Mouse (Mus musculus): ENCODE measurements around the gene 2310034G01Rik. TPM values are rescaled to one million over a fixed set of nuclear protein-coding genes. Genes with fewer than 3 reads are reported as not detected.
A peak's percentile ranks its signal among the peaks of the same experiment; 100 is the strongest.

2310034G01Rik gene
- total and polyA plus RNA-seq, 3 experiments: 0.50 to 0.95 TPM; not detected in 1

DNA sequence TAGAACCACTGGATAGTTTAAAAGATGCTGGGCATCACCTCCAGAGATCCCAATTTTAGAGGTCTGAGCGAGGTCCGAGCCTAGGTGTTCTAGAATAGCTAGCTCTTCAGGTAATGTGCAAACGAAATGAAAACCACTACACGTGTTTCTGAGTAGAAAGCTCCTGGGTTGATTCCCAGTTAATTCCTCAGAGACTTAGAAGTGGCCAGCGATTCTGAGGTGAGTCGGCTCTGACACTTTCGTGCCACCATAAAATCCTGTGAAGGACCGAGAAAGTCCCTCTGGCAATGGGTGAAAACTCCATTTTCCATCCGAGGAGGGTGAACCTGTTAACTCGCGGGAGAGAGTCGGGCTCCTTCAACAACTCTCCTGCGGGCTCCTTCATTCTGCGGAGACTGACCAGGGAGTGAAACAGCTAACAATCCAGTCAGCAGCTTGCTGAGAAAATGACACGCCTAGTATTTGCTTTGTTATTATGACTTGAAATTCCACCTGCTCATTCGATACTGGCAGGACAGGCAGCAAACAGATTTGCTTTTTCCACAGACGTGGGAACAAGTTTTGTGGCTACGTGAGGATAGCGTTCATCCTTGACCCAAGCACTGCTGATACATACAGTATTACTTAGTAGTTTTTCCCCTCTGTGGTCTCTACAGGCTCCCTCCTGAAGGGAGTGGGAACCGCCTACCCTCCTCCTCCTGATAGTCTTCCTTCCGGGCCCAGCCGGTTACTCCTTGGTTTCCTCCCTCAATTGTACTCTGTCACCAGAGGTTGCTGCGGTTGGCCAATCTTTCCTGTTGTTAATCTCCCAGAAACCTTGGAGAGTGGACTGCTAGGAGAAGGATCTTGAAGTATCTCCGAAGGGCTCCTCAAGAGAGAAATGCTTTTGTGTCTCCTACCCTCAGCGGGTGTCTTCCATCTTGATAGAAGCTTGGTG lies 7.5 kb upstream of the 2310034G01Rik start (continued):
- TF ChIP-seq ZC3H11A (IDR thresholded peaks at IDR 0.05; ENCODE audit: low read depth, low read length): no peak
- TF ChIP-seq RAD21 (IDR thresholded peaks at IDR 0.05; ENCODE audit: low read depth, low read length): no peak
- TF ChIP-seq EP300 (IDR thresholded peaks at IDR 0.05; ENCODE audit: low read depth in 1 of 2, low read length in 2 of 2): peak; percentile 42 to 51; a peak in 3 of 4 replicates
- no peak for TF ChIP-seq E2F4 (IDR thresholded peaks at IDR 0.05; ENCODE audit: borderline replicate concordance, low read depth, low read length)
- no peak for TF ChIP-seq MEF2A (IDR thresholded peaks at IDR 0.05; ENCODE audit: extremely low read depth, insufficient replicate concordance, low read depth, low read length, poor library complexity, severe bottlenecking)
- TF ChIP-seq TCF12 (IDR thresholded peaks at IDR 0.05; ENCODE audit: low read depth, low read length): 0 out of 2 replicates have a peak, but pooled peaks have one; percentile 31
- TF ChIP-seq CHD1 (IDR thresholded peaks at IDR 0.05; ENCODE audit: low read depth, low read length): peak; percentile 81; the same call in 1 of the 2 replicates
- TF ChIP-seq UBTF (IDR thresholded peaks at IDR 0.05; ENCODE audit: borderline replicate concordance, insufficient read depth, low read depth, low read length): no peak
- peak; percentile 28; the same call in 1 of the 2 replicates for TF ChIP-seq TBP (IDR thresholded peaks at IDR 0.05; ENCODE audit: low read depth, low read length)
- TF ChIP-seq CHD2 (IDR thresholded peaks at IDR 0.05; ENCODE audit: low read length): no peak; the same call in 1 of the 2 replicates
- TF ChIP-seq ZKSCAN1 (IDR thresholded peaks at IDR 0.05; ENCODE audit: low read depth, low read length): no peak
- no peak for TF ChIP-seq USF1 (IDR thresholded peaks at IDR 0.05; ENCODE audit: low read depth, low read length)

DNA sequence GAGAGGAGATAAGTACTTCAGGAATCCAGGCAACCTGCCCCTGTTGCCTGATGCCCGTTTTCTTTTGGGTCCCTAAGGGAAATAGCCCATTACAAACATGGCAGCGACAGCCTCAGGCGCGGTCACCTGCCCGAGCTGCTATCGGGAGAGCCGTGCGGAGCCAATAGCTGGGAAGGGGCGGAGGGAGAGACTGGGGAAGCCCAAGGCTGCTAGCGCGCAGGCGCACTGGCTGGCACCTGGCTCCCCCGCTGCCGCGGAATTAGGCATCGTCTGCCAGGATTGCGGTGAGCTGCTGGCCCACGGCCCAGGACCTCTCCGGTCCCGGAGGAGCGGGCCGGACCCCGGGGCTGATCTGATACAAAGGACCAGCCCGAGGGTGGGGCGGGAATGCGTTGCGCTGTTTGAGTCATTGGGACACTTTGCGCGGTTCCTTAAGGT lies 6.6 kb upstream of the 2310034G01Rik start:
- Histone ChIP-seq H3K27me3 (ENCODE audit: control insufficient read depth in 1 of 2, insufficient read depth in 2 of 2, low read length in 2 of 2) (no peaks in the 10 kb centered on the region), H3K27ac (ENCODE audit: control insufficient read depth, low read depth, low read length) (peak overlapping the region; percentile 25), H3K9ac (ENCODE audit: control insufficient read depth, low read depth, low read length, poor library complexity, severe bottlenecking) (peak overlapping the region; percentile 65), H3K9me3 (replicated peaks; ENCODE audit: insufficient read depth, low read length) (no peaks in the 10 kb centered on the region), H3K79me2 (ENCODE audit: control insufficient read depth, insufficient read depth, low read length, poor library complexity) (no peaks in the 10 kb centered on the region), H3K36me3 (ENCODE audit: control insufficient read depth in 1 of 2, insufficient read depth in 2 of 2, low read length in 2 of 2) (peaks cover 0 to 18% of the 10 kb centered on the region in 2 experiments; a peak in 2 of 4 replicates), H3K4me3 (ENCODE audit: control insufficient read depth in 1 of 2, insufficient read depth in 1 of 2, low read depth in 2 of 2, low read length in 2 of 2) (peak overlapping the region; percentile 45 to 78), H3K4me1 (ENCODE audit: control insufficient read depth in 1 of 2, insufficient read depth in 2 of 2, low read length in 2 of 2) (peaks cover 10 to 23% of the 10 kb centered on the region in 2 experiments)
- DNase-seq (ENCODE audit: low read depth, low spot score): peak; percentile 97
- TF ChIP-seq RCOR1 (IDR thresholded peaks at IDR 0.05; ENCODE audit: low read depth, low read length) (no peak; the same call in none of the 2 replicates), MEF2A (IDR thresholded peaks at IDR 0.05; ENCODE audit: extremely low read depth, insufficient replicate concordance, low read depth, low read length, poor library complexity, severe bottlenecking) (no peak; the same call in 1 of the 2 replicates), HCFC1 (IDR thresholded peaks at IDR 0.05; ENCODE audit: low read depth, low read length) (peak; percentile 99), TCF12 (IDR thresholded peaks at IDR 0.05; ENCODE audit: low read depth, low read length) (peak; percentile 50; the same call in 1 of the 2 replicates), MAZ (IDR thresholded peaks at IDR 0.05; ENCODE audit: low read depth, low read length) (peak; percentile 43; the same call in 1 of the 2 replicates), SIN3A (IDR thresholded peaks at IDR 0.05; ENCODE audit: low read length) (peak; percentile 87), ZNF384 (IDR thresholded peaks at IDR 0.05; ENCODE audit: low read depth, low read length) (no peak), BHLHE40 (IDR thresholded peaks at IDR 0.05; ENCODE audit: borderline replicate concordance, low read depth, low read length) (peak; percentile 80), NRF1 (IDR thresholded peaks at IDR 0.05; ENCODE audit: insufficient read depth, low read depth, low read length, poor library complexity, severe bottlenecking) (peak; percentile 95), ETS1 (IDR thresholded peaks at IDR 0.05; ENCODE audit: low read depth, low read length) (peak; percentile 47), USF2 (IDR thresholded peaks at IDR 0.05; ENCODE audit: borderline replicate concordance in 1 of 2, insufficient read depth in 1 of 2, low read depth in 1 of 2, low read length in 2 of 2) (peak in 1 of 2 experiments; percentile 75; a peak in 3 of 4 replicates), POLR2AphosphoS5 (IDR thresholded peaks at IDR 0.05; ENCODE audit: borderline replicate concordance, low read depth, low read length) (no peak), JUND (IDR thresholded peaks at IDR 0.05; ENCODE audit: low read depth, low read length) (no peak), RAD21 (IDR thresholded peaks at IDR 0.05; ENCODE audit: low read depth, low read length) (no peak), ELF1 (IDR thresholded peaks at IDR 0.05; ENCODE audit: low read depth, low read length) (peak; percentile 72; the same call in 1 of the 2 replicates), UBTF (IDR thresholded peaks at IDR 0.05; ENCODE audit: borderline replicate concordance, insufficient read depth, low read depth, low read length) (no peak), CHD1 (IDR thresholded peaks at IDR 0.05; ENCODE audit: low read depth, low read length) (no peak), ZC3H11A (IDR thresholded peaks at IDR 0.05; ENCODE audit: low read depth, low read length) (no peak), NELFE (IDR thresholded peaks at IDR 0.05; ENCODE audit: low read depth, low read length) (peak; percentile 69), USF1 (IDR thresholded peaks at IDR 0.05; ENCODE audit: low read depth, low read length) (peak; percentile 97), POLR2AphosphoS2 (IDR thresholded peaks at IDR 0.05; ENCODE audit: low read length) (peak; percentile 57), ZMIZ1 (IDR thresholded peaks at IDR 0.05; ENCODE audit: low read depth, low read length) (no peak), E2F4 (IDR thresholded peaks at IDR 0.05; ENCODE audit: borderline replicate concordance, low read depth, low read length) (0 out of 2 replicates have a peak, but pooled peaks have one; percentile 27), TAL1 (IDR thresholded peaks at IDR 0.05; ENCODE audit: low read length) (no peak)

All from MEL (cell line).